Mouse (Mus musculus) heart, postnatal 0 days (tissue): Measurements from ENCODE around the gene Tbc1d16. TPM values are rescaled to one million over a fixed set of nuclear protein-coding genes. Genes with fewer than 3 reads are reported as not detected.

Experiments
- ATAC-seq: fragments of 200-750 bp; cut with Nextera tagmentation; 2 replicates; pipeline ENCODE4 v1.8.0; 2017; ENCODE audit warnings: low read depth, moderate number of reproducible peaks, moderate library complexity; ENCODE audit not compliant: insufficient read depth
- DNase-seq: peaks from one replicate; pipeline ENCODE4 v3.0.0-alpha.2; 2016; ENCODE audit warnings: low spot score
- H3K27ac ChIP-seq: fragments of 300-500 bp; sonication (generic); 2 replicates; pipeline ENCODE4 v1.5.1; 2014; ENCODE audit warnings: low read depth, mild to moderate bottlenecking
- H3K27me3 ChIP-seq: fragments of 300-500 bp; sonication (generic); 2 replicates; pipeline ENCODE4 v1.6.1; 2014; ENCODE audit warnings: low read length, mixed read lengths; ENCODE audit not compliant: control insufficient read depth, insufficient read depth
- H3K36me3 ChIP-seq: fragments of 300-500 bp; sonication (generic); replicated peaks from 2 replicates; pipeline ENCODE4 v1.6.1; 2014; ENCODE audit warnings: low read length, mixed read lengths; ENCODE audit not compliant: control insufficient read depth, insufficient read depth
- H3K4me1 ChIP-seq: fragments of 300-500 bp; sonication (generic); 2 replicates; pipeline ENCODE4 v1.6.1; 2014; ENCODE audit warnings: antibody characterized with exemption; ENCODE audit not compliant: control insufficient read depth, insufficient read depth
- H3K4me2 ChIP-seq: fragments of 300-500 bp; sonication (generic); 2 replicates; pipeline ENCODE4 v1.6.1; 2014; ENCODE audit warnings: low read depth, mild to moderate bottlenecking, low read length, moderate library complexity
- H3K4me3 ChIP-seq: fragments of 300-500 bp; sonication (generic); 2 replicates; pipeline ENCODE4 v1.5.1; 2014; ENCODE audit warnings: low read depth, low read length
- H3K9ac ChIP-seq: fragments of 300-500 bp; sonication (generic); replicated peaks from 2 replicates; pipeline ENCODE4 v1.6.1; 2014; ENCODE audit warnings: low read depth, low read length, mixed read lengths
- H3K9me3 ChIP-seq: fragments of 300-500 bp; sonication (generic); replicated peaks from 2 replicates; pipeline ENCODE4 v1.6.1; 2016; ENCODE audit warnings: low read length; ENCODE audit not compliant: control insufficient read depth
- CTCF ChIP-seq: IDR thresholded peaks from 2 replicates; pipeline ENCODE4 v1.5.1; 2016; ENCODE audit warnings: antibody characterized with exemption, control low read depth, low read depth
- EP300 ChIP-seq: IDR thresholded peaks from 2 replicates; pipeline ENCODE4 v1.6.1; 2016; ENCODE audit warnings: antibody characterized with exemption, low read depth
- WGBS: fragments of 180-500 bp; shearing (Covaris S2); extraction: QIAGEN DNeasy Blood & Tissue Kit; methylation state at CpG from one replicate; pipeline ENCODE4 v1.1.7; 2014; 5-methylcytosine and 5-hydroxymethylcytosine counted together
- polyA plus RNA-seq: library from polyadenylated mRNA; unstranded; fragments of >200 nt; fragmentation: Nextera tagmentation; extraction: Ambion mirVana; gene quantifications from 2 replicates; pipeline ENCODE4 v1.2.1, GENCODE M21; 2015
- total RNA-seq: library from RNA; depleted of rRNA; stranded (reverse); fragments of >200 nt; gene quantifications from 2 replicates; pipeline ENCODE4 v1.2.3, GENCODE M21; 2014; ENCODE audit warnings: low replicate concordance

The Tbc1d16 gene
- total and polyA plus RNA-seq, 2 experiments from 2014 or later = 12.9 to 50.8 TPM

DNA sequence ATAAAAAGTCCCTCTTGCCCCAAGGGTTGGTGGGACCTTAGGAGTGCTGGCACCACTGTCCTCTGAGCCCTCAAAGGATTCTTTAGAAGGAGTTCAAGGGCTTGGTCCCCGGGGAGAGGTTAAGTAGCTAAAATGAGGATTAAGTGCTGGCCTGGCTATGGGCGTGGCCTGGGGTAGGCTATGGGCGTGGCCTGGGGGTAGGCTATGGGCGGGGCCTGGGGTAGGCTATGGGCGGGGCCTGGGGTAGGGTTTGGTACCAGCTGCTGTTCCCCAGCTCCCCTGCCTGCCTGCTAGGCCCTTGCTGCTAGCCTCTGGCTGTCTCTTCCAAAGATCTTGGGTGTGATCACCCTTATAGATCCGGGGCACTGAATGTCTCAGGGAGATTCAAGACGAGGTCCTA is 117.0 kb downstream of the Tbc1d16 start:
- 12% methylated on average over 7 of the region's 7 CpGs for WGBS
- no peak overlapping the region for H3K27ac ChIP-seq
- H3K4me1 ChIP-seq = no peaks in the 10 kb centered on the region
- no peak for DNase-seq
- H3K36me3 ChIP-seq = no peaks in the 10 kb centered on the region
- no peak overlapping the region for H3K4me2 ChIP-seq
- no peaks in the 10 kb centered on the region for H3K27me3 ChIP-seq
- TF ChIP-seq CTCF = no peak
- TF ChIP-seq EP300 = no peak
- no peak for ATAC-seq
- H3K9me3 ChIP-seq = no peaks in the 10 kb centered on the region
- H3K9ac ChIP-seq = no peak overlapping the region
- no peak overlapping the region for H3K4me3 ChIP-seq

DNA sequence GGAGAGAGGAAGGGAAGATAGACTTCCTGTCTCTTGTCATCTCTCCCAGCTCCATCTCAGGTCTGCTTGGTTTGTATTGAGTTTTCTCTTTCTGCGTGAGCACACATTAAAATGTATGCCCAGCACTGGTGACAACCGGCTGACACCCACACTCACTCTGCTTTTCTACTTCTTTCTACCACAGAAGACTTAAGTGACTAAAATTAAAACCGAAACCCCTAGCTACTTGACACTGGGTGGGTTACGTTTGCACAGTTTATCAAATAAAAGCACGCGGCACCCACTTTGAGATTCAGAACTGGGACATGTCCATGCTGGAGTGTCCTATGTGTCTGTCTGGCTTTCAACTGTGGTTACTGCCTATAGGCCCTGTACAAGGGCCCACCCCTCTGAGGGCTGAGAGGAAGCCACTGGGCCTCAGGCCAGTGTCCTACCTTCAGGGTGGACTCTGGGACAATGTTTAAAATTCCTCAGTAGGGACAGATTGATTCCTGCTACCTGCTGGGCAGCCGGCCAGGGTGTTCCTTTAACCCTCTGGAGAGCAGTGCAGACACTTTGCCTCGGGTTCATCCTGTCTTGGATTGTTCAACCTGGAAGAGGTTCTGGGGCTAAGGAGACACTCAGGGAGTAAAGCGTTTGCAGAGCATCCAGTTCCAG is 118.8 kb downstream of the Tbc1d16 start:
- ATAC-seq (no peak), DNase-seq (no peak)
- H3K4me3 ChIP-seq = no peak overlapping the region
- 74% methylated on average over 9 of the region's 9 CpGs for WGBS
- no peaks in the 10 kb centered on the region for H3K9me3 ChIP-seq
- no peak overlapping the region for H3K9ac ChIP-seq
- H3K27me3 ChIP-seq = no peaks in the 10 kb centered on the region
- H3K27ac ChIP-seq = no peak overlapping the region
- peaks cover 10% of the 10 kb centered on the region; the same call in 1 of the 2 replicates for H3K4me1 ChIP-seq
- TF ChIP-seq EP300 (no peak), CTCF (no peak)
- H3K4me2 ChIP-seq = no peak overlapping the region
- no peaks in the 10 kb centered on the region for H3K36me3 ChIP-seq

DNA sequence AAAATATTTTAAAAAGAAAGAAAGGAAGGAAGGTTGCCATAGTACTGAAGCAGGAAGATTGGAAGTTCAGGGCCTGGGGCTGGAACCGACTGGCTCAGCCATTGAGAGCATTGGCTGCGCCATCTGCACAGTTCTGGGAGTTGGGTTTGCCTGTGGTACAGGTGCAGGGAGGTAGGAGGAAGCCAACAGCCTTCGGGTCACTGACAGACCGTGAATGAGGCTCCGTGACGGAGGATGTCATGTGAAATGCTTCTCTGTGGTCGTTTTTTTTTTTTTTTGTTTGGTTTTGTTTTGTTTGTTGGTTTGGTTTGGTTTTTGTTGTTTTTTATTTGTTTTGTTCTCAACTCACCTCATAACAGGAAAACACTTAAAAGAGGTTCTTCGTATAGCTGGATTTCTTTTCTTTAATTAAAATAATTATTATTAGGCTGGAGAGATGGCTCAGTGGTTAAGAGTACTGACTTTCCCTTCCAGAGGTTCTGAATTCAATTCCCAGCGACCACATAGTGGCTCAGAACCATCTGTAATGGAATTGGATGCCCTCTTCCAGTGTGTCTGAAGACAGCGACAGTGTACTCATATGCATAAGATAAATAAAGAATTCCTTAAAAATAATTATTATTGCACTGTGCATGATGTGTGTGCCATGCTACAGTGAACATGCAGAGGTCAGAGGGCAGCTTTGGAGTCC is 119.6 kb downstream of the Tbc1d16 start:
- ATAC-seq = no peak

DNA sequence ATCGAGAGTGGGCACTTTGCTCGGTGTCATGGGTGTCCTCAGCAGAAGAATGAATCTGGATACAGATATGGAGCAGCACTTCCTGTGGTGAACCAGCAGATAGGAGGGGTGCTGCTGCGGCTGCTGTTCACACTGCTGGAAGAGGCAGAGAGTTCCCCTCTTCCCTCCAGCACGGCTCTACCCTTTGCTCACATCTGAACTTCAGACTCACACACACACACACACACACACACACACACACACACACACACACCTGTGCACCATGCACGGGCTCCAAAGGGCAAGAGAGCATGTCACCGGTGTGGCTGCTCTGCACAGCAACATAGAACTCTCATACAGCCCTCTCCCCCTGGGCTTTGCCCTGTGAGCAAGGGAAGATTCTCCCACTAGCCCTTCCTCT is 122.0 kb downstream of the Tbc1d16 start:
- Histone ChIP-seq H3K36me3 (no peaks in the 10 kb centered on the region), H3K27ac (no peak overlapping the region), H3K27me3 (no peaks in the 10 kb centered on the region), H3K4me3 (no peak overlapping the region), H3K9ac (no peak overlapping the region), H3K9me3 (no peaks in the 10 kb centered on the region), H3K4me1 (peaks cover 10% of the 10 kb centered on the region; the same call in 1 of the 2 replicates), H3K4me2 (no peak overlapping the region)
- 24% methylated on average over 6 of the region's 6 CpGs for WGBS
- ATAC-seq = no peak
- no peak for DNase-seq
- TF ChIP-seq CTCF (no peak), EP300 (no peak)

More for the DNA sequence above, 119.6 kb downstream of the Tbc1d16 start:
- H3K4me2 ChIP-seq = no peak overlapping the region
- no peaks in the 10 kb centered on the region for H3K27me3 ChIP-seq
- WGBS = 82% methylated on average over 10 of the region's 10 CpGs
- TF ChIP-seq EP300 (no peak), CTCF (no peak)
- no peaks in the 10 kb centered on the region for H3K9me3 ChIP-seq
- no peaks in the 10 kb centered on the region for H3K36me3 ChIP-seq
- no peak overlapping the region for H3K9ac ChIP-seq
- H3K27ac ChIP-seq = no peak overlapping the region
- H3K4me3 ChIP-seq = no peak overlapping the region
- peaks cover 10% of the 10 kb centered on the region; the same call in 1 of the 2 replicates for H3K4me1 ChIP-seq
- no peak for DNase-seq

DNA sequence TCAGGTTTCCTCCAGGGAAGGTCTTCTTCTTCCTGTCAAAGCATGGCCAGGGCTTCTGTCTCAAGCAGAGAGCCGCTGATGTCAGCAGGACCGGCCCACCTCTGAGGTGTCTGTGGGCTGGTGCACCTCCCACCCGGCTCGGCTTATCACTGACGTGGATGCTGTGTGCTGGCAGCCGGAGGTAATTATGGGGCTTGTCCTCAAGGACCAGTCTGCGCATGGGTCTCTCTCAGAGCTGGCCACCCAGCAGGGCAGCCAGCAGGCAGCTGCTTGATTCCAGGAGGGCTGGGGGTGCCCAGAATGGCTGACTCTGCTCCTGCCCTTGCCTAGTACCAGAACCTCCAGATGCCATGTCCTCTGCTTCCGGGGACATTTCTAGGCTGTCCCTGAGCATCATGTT is 122.6 kb downstream of the Tbc1d16 start:
- H3K9ac ChIP-seq = no peak overlapping the region
- H3K9me3 ChIP-seq = no peaks in the 10 kb centered on the region
- H3K27ac ChIP-seq = no peak overlapping the region
- peaks cover 10% of the 10 kb centered on the region; the same call in 1 of the 2 replicates for H3K4me1 ChIP-seq
- no peaks in the 10 kb centered on the region for H3K27me3 ChIP-seq
- no peak for TF ChIP-seq EP300
- no peaks in the 10 kb centered on the region for H3K36me3 ChIP-seq
- WGBS = 12% methylated on average over 8 of the region's 8 CpGs
- no peak for DNase-seq
- ATAC-seq = 0 out of 2 replicates have a peak, but pooled peaks have one; percentile 39
- H3K4me2 ChIP-seq = peak overlapping the region; percentile 19; the same call in 1 of the 2 replicates
- H3K4me3 ChIP-seq = no peak overlapping the region
